Mouse (Mus musculus) erythroblast, embryonic 14.5 days (primary cell): ENCODE results near the gene Cdkl5. TPM values are rescaled to one million over a fixed set of nuclear protein-coding genes. Genes with fewer than 3 reads are reported as not detected.

Experiments
- H3K27me3 ChIP-seq: 2 replicates; pipeline ENCODE4 v1.6.1; 2012; ENCODE audit warnings: inconsistent platforms; ENCODE audit not compliant: control insufficient read depth
- H3K36me3 ChIP-seq: 2 replicates; pipeline ENCODE4 v1.6.1; 2012; ENCODE audit warnings: mild to moderate bottlenecking, inconsistent platforms; ENCODE audit not compliant: control insufficient read depth
- H3K4me1 ChIP-seq: 2 replicates; pipeline ENCODE4 v1.6.1; 2012; ENCODE audit warnings: inconsistent platforms; ENCODE audit not compliant: control insufficient read depth
- H3K4me3 ChIP-seq: replicated peaks from 2 replicates; pipeline ENCODE3; 2012; ENCODE audit warnings: moderate library complexity, mild to moderate bottlenecking, inconsistent platforms
- H3K9me3 ChIP-seq: 2 replicates; pipeline ENCODE4 v1.6.1; 2012; ENCODE audit warnings: low read length, inconsistent platforms, mixed read lengths; ENCODE audit not compliant: control insufficient read depth
- GATA1 ChIP-seq: IDR thresholded peaks from 2 replicates; pipeline ENCODE4 v1.6.1; 2012; ENCODE audit warnings: low read length, inconsistent platforms, mixed read lengths
- TAL1 ChIP-seq: IDR thresholded peaks from 3 replicates; pipeline ENCODE4 v1.6.1; 2012; ENCODE audit warnings: low read length, inconsistent platforms, mixed read lengths
- polyA plus RNA-seq: library from polyadenylated mRNA; stranded (reverse); fragments of >175 nt; gene quantifications from 2 replicates; pipeline ENCODE4 v1.2.3, GENCODE M21; 2012

Cdkl5 gene
- polyA plus RNA-seq, 1 experiment, result not detected

GRCm38 (mm10) chrX:160993749-160994539 is 560 bp downstream of the Cdkl5 start:
- Histone ChIP-seq H3K27me3 (peaks cover 26% of the 10 kb centered on the region), H3K4me3 (peak overlapping the region; percentile 74), H3K4me1 (peaks cover 9% of the 10 kb centered on the region), H3K9me3 (peaks cover 6% of the 10 kb centered on the region; the same call in 1 of the 2 replicates), H3K36me3 (no peaks in the 10 kb centered on the region)
- TF ChIP-seq TAL1, result no peak
- TF ChIP-seq GATA1, result no peak

GRCm38 (mm10) chrX:160992703-160993102 is 1.8 kb downstream of the Cdkl5 start:
- Histone ChIP-seq H3K4me1 (peaks cover 9% of the 10 kb centered on the region), H3K4me3 (no peak overlapping the region), H3K36me3 (no peaks in the 10 kb centered on the region), H3K27me3 (peaks cover 26% of the 10 kb centered on the region), H3K9me3 (peaks cover 6% of the 10 kb centered on the region; the same call in 1 of the 2 replicates)
- TF ChIP-seq TAL1, result no peak
- no peak for TF ChIP-seq GATA1

- peaks cover 15% of the 10 kb centered on the region for H3K27me3 ChIP-seq
- no peak overlapping the region for H3K4me3 ChIP-seq
- peaks cover 6% of the 10 kb centered on the region; the same call in 1 of the 2 replicates for H3K9me3 ChIP-seq
- H3K36me3 ChIP-seq, result no peaks in the 10 kb centered on the region
- TF ChIP-seq TAL1, result no peak
- TF ChIP-seq GATA1, result no peak
- H3K4me1 ChIP-seq, result peaks cover 8% of the 10 kb centered on the region
Observed at GRCm38 (mm10) chrX:160990276-160990675, 4.2 kb downstream of the Cdkl5 start.

- Histone ChIP-seq H3K4me1 (no peaks in the 10 kb centered on the region), H3K9me3 (no peaks in the 10 kb centered on the region), H3K27me3 (no peaks in the 10 kb centered on the region), H3K36me3 (no peaks in the 10 kb centered on the region), H3K4me3 (no peak overlapping the region)
- TF ChIP-seq GATA1, result no peak
- TF ChIP-seq TAL1, result no peak
Observed at GRCm38 (mm10) chrX:160977919-160978318, 16.6 kb downstream of the Cdkl5 start.

- Histone ChIP-seq H3K36me3 (no peaks in the 10 kb centered on the region), H3K4me3 (no peak overlapping the region), H3K4me1 (no peaks in the 10 kb centered on the region), H3K27me3 (no peaks in the 10 kb centered on the region), H3K9me3 (no peaks in the 10 kb centered on the region)
- no peak for TF ChIP-seq TAL1
- no peak for TF ChIP-seq GATA1
Observed at GRCm38 (mm10) chrX:160971991-160972545, 22.4 kb downstream of the Cdkl5 start.

GRCm38 (mm10) chrX:160958593-160959131 is 35.8 kb downstream of the Cdkl5 start:
- H3K27me3 ChIP-seq, result no peaks in the 10 kb centered on the region
- no peaks in the 10 kb centered on the region for H3K4me1 ChIP-seq
- no peak overlapping the region for H3K4me3 ChIP-seq
- no peaks in the 10 kb centered on the region for H3K9me3 ChIP-seq
- TF ChIP-seq TAL1 (no peak), GATA1 (no peak)
- H3K36me3 ChIP-seq, result no peaks in the 10 kb centered on the region

GRCm38 (mm10) chrX:160949583-160949982 is 44.9 kb downstream of the Cdkl5 start:
- no peaks in the 10 kb centered on the region for H3K9me3 ChIP-seq
- H3K4me3 ChIP-seq, result no peak overlapping the region
- H3K4me1 ChIP-seq, result no peaks in the 10 kb centered on the region
- TF ChIP-seq TAL1 (no peak), GATA1 (no peak)
- no peaks in the 10 kb centered on the region for H3K27me3 ChIP-seq
- H3K36me3 ChIP-seq, result no peaks in the 10 kb centered on the region

GRCm38 (mm10) chrX:160944722-160945121 is 49.8 kb downstream of the Cdkl5 start:
- no peaks in the 10 kb centered on the region for H3K27me3 ChIP-seq
- H3K36me3 ChIP-seq, result no peaks in the 10 kb centered on the region
- TF ChIP-seq GATA1 (no peak), TAL1 (no peak)
- H3K4me1 ChIP-seq, result no peaks in the 10 kb centered on the region
- no peaks in the 10 kb centered on the region for H3K9me3 ChIP-seq
- no peak overlapping the region for H3K4me3 ChIP-seq

GRCm38 (mm10) chrX:160935541-160935940 is 59.0 kb downstream of the Cdkl5 start:
- no peak for TF ChIP-seq GATA1
- no peak for TF ChIP-seq TAL1
- no peaks in the 10 kb centered on the region for H3K36me3 ChIP-seq

More at GRCm38 (mm10) chrX:160935541-160935940, 59.0 kb downstream of the Cdkl5 start:
- Histone ChIP-seq H3K4me1 (no peaks in the 10 kb centered on the region; the same call in 1 of the 2 replicates), H3K4me3 (no peak overlapping the region), H3K27me3 (no peaks in the 10 kb centered on the region), H3K9me3 (no peaks in the 10 kb centered on the region)
